Mouse (Mus musculus): ENCODE measurements around the gene Srpk1. TPM values are rescaled to one million over a fixed set of nuclear protein-coding genes. Genes with fewer than 3 reads are reported as not detected.
"Not testable (repeated sequence)": the region's sequence is repeated elsewhere in the genome, so short reads cannot be mapped to it uniquely, and the experiment has no call there.

The Srpk1 gene
- polyA plus RNA-seq, 1 experiment, result 31.0 TPM

- not testable (repeated sequence) for H3K4me1 ChIP-seq (ENCODE audit: control insufficient read depth, insufficient read depth, insufficient read length, low read length); H3K27ac ChIP-seq (replicated peaks; ENCODE audit: low read depth, low read length); H3K4me3 ChIP-seq (ENCODE audit: insufficient read depth, low read depth, low read length)
These were observed 68.5 kb downstream of the Srpk1 start for GRCm38 (mm10) chr17:28554021-28554420.

- no peaks in the 10 kb centered on the region for H3K4me1 ChIP-seq (ENCODE audit: control insufficient read depth, insufficient read depth, insufficient read length, low read length)
- no peak overlapping the region for H3K4me3 ChIP-seq (ENCODE audit: insufficient read depth, low read depth, low read length)
- H3K27ac ChIP-seq (replicated peaks; ENCODE audit: low read depth, low read length), result no peak overlapping the region
These were observed 69.3 kb downstream of the Srpk1 start for GRCm38 (mm10) chr17:28553040-28553793.

GRCm38 (mm10) chr17:28549111-28549510, 73.4 kb downstream of the Srpk1 start, which contains the start of gene Clpsl2:
Gene Clpsl2, plus strand, starts transcription at chr17:28549411.
- Histone ChIP-seq H3K4me3 (ENCODE audit: insufficient read depth, low read depth, low read length) (no peak within 1 kb of the TSS), H3K4me1 (ENCODE audit: control insufficient read depth, insufficient read depth, insufficient read length, low read length) (no peaks in the 10 kb centered on the region)

GRCm38 (mm10) chr17:28548550-28548949, 74.0 kb downstream of the Srpk1 start:
- Histone ChIP-seq H3K27ac (replicated peaks; ENCODE audit: low read depth, low read length) (no peak overlapping the region), H3K4me1 (ENCODE audit: control insufficient read depth, insufficient read depth, insufficient read length, low read length) (no peaks in the 10 kb centered on the region), H3K4me3 (ENCODE audit: insufficient read depth, low read depth, low read length) (no peak overlapping the region)

More at GRCm38 (mm10) chr17:28549111-28549510, 73.4 kb downstream of the Srpk1 start, which contains the start of gene Clpsl2:
- no peak within 1 kb of the TSS for H3K27ac ChIP-seq (replicated peaks; ENCODE audit: low read depth, low read length)

- H3K4me3 ChIP-seq (ENCODE audit: insufficient read depth, low read depth, low read length), result no peak overlapping the region
- H3K27ac ChIP-seq (replicated peaks; ENCODE audit: low read depth, low read length), result no peak overlapping the region
- H3K4me1 ChIP-seq (ENCODE audit: control insufficient read depth, insufficient read depth, insufficient read length, low read length), result no peaks in the 10 kb centered on the region
These were observed 75.6 kb downstream of the Srpk1 start for GRCm38 (mm10) chr17:28546925-28547324.

- H3K4me3 ChIP-seq (ENCODE audit: insufficient read depth, low read depth, low read length), result no peak overlapping the region
- no peaks in the 10 kb centered on the region for H3K4me1 ChIP-seq (ENCODE audit: control insufficient read depth, insufficient read depth, insufficient read length, low read length)
- no peak overlapping the region for H3K27ac ChIP-seq (replicated peaks; ENCODE audit: low read depth, low read length)
These were observed 84.6 kb downstream of the Srpk1 start for GRCm38 (mm10) chr17:28537881-28538280.

Other genes with a start within 250 kb of the Srpk1 start
- gene Fkbp5, start 105.2 kb downstream of the Srpk1 start, polyA plus RNA-seq (2012; ENCODE audit: insufficient read depth, insufficient read length, missing spikeins), result 3.9 and 4.1 TPM in 2 replicates
- not detected in 2 replicates for gene Armc12, start 91.9 kb downstream of the Srpk1 start, polyA plus RNA-seq (2012; ENCODE audit: insufficient read depth, insufficient read length, missing spikeins)
- not detected in 2 replicates for gene Clpsl2, start 73.3 kb downstream of the Srpk1 start, polyA plus RNA-seq (2012; ENCODE audit: insufficient read depth, insufficient read length, missing spikeins)
- gene Clps, start 61.9 kb downstream of the Srpk1 start, polyA plus RNA-seq (2012; ENCODE audit: insufficient read depth, insufficient read length, missing spikeins), result not detected in 2 replicates
- gene Lhfpl5, start 47.1 kb downstream of the Srpk1 start, polyA plus RNA-seq (2012; ENCODE audit: insufficient read depth, insufficient read length, missing spikeins), result not detected in 2 replicates
- gene Slc26a8, start 67.5 kb upstream of the Srpk1 start, polyA plus RNA-seq (2012; ENCODE audit: insufficient read depth, insufficient read length, missing spikeins), result 0.71 and 1.5 TPM in 2 replicates
- gene Mapk14, start 68.6 kb upstream of the Srpk1 start, polyA plus RNA-seq (2012; ENCODE audit: insufficient read depth, insufficient read length, missing spikeins), result 39.5 and 49.0 TPM in 2 replicates
- gene AC170998.1, start 103.4 kb upstream of the Srpk1 start, polyA plus RNA-seq (2012; ENCODE audit: insufficient read depth, insufficient read length, missing spikeins), result 2.0 and 2.1 TPM in 2 replicates
- gene Mapk13, start 146.6 kb upstream of the Srpk1 start, polyA plus RNA-seq (2012; ENCODE audit: insufficient read depth, insufficient read length, missing spikeins), result 0.75 TPM in 2 replicates
- 21.0 and 28.9 TPM in 2 replicates for gene Brpf3, start 178.4 kb upstream of the Srpk1 start, polyA plus RNA-seq (2012; ENCODE audit: insufficient read depth, insufficient read length, missing spikeins)
- not detected in 2 replicates for gene Pnpla1, start 235.7 kb upstream of the Srpk1 start, polyA plus RNA-seq (2012; ENCODE audit: insufficient read depth, insufficient read length, missing spikeins)